Mouse (Mus musculus) thymus, postnatal 14 days (tissue): ENCODE measurements around the gene Orc4.
"Not testable (repeated sequence)": the region's sequence is repeated elsewhere in the genome, so short reads cannot be mapped to it uniquely, and the experiment has no call there.

Experiments
- DNase-seq: peaks from one replicate; pipeline ENCODE4 v3.0.0; 2021

Gene Orc4

GRCm38 (mm10) chr2:48950252-48950315 is at the start of gene Orc4:
Gene Orc4, minus strand, starts transcription at chr2:48950277.
- no peak for DNase-seq

- DNase-seq = no peak
Measured at GRCm38 (mm10) chr2:48990322-48990721, 40.2 kb upstream of the Orc4 start.

DNA sequence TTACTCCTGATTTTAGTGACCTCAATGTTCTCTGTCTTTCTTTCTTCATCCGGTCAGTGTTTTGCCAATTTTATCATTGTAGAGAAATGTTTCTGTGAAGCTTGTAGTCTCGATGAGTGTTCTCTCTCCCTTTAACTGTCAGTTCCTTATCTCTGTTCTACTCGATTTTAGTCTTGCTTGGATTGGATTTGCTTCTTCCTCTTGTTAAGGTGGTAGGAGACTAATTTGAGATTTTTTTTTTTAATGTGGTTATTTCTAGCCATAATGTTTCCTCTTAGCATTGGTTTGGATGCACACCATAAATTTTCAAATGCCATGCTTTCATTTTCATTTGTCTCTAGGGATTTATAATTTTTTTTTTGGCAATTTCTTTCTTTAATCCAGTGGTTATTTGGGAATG is 28.8 kb upstream of the Orc4 start:
- no peak for DNase-seq

- no peak for DNase-seq
Measured at GRCm38 (mm10) chr2:48956591-48956990, 6.5 kb upstream of the Orc4 start.

DNA sequence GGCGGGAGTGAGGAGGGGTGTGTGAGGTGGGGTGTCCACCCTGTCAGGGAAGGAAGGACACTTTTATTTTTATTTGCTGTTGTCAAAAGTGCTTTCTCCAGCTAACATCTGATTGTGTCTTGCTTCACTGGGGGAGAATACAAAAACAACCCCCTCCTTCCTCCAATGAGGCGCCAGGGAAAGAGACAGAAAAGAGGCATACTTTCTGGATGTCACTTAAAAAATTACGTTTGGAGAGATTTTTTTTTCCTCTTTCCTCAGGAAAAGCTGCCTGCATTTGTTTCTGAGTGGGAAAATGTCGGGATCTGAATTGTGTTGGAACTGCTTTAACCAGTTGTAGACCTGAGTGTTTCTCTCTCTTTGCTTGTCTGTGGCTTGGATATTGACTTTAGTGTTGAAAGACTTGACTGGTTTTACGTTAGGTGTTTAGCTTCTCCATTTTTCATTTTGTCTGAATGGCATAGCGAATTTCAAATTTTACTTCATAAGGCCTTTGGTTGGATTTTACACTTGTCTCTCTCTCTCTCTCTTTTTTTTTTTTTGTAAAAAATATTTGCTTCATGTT is 321 bp upstream of the Orc4 start:
- no peak for DNase-seq

GRCm38 (mm10) chr2:48949743-48950251 is 280 bp downstream of the Orc4 start:
- no peak for DNase-seq

DNA sequence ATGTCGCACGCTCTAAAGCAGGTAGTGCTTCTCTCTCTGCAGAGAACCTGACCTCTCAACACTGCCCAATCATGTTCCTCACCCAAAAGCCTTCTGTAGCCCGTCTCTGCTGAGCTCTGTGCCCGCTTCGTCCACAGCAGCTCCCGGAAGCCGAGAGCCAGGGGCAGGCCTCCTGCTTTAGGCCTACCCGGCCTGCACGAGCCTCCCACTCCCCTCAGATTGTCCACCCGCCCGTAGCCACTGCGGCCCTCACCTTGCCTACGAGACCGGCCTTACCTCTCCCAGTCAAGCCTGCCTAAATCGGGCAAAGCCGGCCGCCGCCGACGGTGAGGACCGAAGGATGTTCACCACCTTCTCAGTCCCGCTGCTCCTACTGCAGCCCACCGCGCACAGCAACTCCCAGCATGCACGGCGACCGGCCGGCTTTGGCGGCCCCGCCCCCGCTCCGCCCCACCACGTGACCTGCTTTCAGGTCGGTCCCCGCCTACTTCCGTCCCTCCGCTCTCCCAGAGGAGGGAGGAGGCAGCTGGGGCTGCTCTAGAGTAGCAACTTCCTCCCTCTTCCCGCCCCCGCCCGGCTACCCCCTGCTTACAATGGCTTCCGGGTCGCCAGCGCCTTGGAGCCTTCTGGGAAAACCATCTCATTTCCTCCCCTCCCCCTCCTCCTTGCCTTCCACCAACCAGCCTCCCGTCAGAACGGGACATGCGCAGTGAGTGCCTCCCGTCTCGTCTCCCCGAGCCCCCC is 1.1 kb downstream of the Orc4 start, which contains the start of gene Mbd5:
TSS of gene Mbd5 (plus strand) at position 668 of the 744 bp plus-strand sequence.
- DNase-seq = peak; percentile 100

DNA sequence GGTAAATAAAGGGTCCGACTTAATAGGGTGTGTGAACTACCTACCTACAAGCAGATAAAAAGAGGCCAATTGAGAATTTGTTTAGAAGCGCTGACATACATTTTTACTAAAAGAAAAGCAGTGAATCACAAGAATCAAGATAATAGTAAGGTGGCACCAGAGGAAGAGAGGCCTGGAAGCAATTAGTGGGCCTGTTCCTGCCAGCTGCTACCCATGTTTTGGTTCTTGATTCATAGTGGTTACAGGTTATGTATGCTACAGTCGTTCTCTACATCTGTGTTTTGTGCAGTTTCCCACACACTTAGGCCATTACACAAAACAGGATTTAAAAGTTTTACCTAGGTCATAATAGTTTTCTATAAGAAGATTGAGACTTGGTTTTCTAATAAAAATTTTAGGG is 2.3 kb downstream of the Orc4 start:
- DNase-seq = no peak

DNA sequence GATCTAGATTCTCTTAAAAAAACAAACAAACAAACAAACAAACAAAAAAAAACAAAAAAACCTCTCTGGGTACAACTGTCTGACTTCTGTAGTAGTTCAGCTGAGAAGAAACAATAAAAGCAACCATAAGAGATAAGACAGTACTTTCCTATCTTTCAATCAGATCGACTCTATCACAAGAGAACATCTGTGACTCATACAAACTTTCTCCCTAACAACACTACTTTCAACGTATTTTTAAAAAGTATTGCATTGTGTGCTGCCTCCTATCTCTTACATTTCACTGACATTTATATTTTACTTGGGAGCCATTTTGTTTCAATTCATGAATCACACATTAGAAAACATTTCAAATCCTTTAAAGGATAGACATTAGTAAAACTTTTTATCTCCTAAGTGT is 15.0 kb downstream of the Orc4 start:
- DNase-seq = no peak

DNA sequence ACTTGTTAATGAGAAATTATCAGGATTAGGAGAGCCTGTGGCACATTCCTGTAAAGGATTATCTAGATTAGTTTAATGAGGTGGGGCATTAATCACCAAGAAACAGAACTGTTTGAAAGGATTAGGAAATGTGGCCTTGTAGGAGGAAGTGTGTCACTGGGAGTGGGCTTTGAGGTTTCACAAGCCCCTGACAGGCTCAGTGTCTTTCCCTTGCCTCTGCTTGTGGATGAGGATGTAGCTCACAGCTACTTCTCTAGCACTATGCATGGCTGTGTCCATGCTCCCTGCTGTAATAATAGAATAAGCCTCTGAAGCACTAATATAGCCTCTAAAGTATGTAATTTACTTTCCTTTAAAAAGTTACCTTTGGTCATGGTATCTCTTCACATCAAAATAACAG is 34.2 kb downstream of the Orc4 start:
- DNase-seq = no peak

DNA sequence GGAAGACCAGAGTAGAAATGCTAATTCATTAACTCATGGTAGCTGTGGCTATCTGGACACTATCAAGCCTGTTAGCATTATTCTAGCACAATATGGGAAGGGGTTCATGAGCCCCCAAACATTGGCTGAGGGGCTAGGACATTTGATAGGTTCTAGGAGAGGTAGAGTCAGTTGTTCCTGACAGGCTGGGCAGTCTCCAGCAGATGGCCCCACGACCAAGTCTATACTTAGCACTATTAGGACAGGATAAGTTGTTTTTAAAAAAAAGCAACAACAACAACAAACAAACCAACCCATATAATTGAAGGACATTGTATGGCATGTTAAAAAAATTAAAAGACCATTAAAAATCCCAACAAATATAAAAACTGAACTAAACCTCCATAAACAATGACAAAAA is 35.9 kb downstream of the Orc4 start:
- DNase-seq = no peak

GRCm38 (mm10) chr2:48908866-48909265 is 41.2 kb downstream of the Orc4 start:
- no peak for DNase-seq

GRCm38 (mm10) chr2:48895186-48895585 is 54.9 kb downstream of the Orc4 start:
- DNase-seq = no peak

DNA sequence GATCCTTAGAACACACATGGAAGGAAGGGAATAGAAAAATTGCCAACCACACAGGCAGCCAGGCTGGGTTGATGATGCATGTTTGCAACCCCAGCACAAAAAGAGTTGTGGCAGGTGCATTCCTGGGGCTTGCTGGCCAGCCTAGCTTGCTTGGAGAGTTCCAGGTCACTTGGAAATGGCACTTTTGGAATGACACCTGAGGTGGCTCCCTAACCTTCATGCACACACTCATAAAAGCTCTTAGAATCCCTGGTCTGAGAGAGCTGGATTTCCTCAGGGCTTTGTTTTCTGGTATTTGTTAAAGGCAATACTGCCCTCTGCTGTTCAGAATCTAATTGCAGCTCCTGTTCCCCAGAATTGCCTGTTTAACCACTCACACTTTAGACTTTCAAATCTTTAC is 64.1 kb downstream of the Orc4 start:
- peak; percentile 47 for DNase-seq

DNA sequence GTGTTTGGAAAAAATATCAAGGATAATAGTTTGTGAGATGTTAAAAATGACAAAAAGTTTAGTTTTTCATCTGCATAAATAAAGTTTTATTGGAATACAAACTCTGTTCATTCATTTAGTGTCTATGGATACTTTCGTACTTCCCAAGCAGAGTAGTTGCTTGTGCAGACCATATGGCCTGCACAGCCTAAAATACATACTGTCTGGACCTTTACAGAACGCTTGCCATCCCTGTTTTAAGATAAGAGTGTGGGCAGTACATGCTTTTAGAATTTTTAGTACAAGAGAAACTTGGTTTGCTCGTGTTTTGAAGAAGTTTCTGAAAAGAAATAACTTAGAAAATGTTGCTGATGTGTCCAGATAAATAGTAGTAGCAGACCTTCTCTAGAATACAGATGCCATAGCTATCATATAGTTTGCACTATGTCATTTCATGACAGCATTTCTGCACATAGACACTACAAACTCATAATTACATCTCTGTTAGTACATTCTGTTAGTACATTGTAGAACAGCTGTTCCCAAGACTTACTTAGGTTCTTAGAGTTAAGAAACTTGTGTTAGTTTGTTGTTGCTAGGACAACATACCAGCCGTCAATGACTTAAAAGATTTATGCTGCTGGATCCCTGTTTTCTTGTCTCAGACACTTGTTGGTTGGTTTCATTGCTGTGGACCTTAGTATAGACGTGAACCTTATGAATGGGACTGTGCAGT is 81.7 kb downstream of the Orc4 start:
- DNase-seq = no peak

GRCm38 (mm10) chr2:48865596-48865995 is 84.5 kb downstream of the Orc4 start:
- not testable (repeated sequence) for DNase-seq
